Mouse (Mus musculus): ENCODE measurements around the gene Clcn1. TPM values are rescaled to one million over a fixed set of nuclear protein-coding genes. Genes with fewer than 3 reads are reported as not detected.

Gene Clcn1
- polyA plus RNA-seq (2012; rRNA removed) = 0.23 and 0.29 TPM in 2 replicates

DNA sequence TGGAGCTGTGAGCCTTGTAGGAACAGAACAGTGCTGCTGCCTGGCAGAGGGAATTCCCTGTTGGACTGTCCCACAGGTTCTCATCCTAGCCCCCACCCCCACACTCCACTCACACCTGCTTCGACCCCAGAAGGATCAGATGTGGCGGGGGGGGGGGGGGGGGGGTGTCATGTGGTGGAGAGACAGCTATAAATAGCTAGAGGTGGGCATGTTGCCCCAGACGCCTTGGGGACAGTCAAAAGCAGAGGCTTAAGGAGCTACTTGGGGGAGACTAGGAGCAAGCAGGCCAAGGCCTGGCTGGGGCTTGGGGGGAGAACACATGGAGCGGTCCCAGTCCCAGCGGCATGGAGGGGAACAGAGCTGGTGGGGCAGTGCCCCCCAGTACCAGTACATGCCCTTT, at the start of gene Clcn1:
Gene Clcn1, plus strand, starts transcription at position 238 of the 400 bp plus-strand sequence.

DNA sequence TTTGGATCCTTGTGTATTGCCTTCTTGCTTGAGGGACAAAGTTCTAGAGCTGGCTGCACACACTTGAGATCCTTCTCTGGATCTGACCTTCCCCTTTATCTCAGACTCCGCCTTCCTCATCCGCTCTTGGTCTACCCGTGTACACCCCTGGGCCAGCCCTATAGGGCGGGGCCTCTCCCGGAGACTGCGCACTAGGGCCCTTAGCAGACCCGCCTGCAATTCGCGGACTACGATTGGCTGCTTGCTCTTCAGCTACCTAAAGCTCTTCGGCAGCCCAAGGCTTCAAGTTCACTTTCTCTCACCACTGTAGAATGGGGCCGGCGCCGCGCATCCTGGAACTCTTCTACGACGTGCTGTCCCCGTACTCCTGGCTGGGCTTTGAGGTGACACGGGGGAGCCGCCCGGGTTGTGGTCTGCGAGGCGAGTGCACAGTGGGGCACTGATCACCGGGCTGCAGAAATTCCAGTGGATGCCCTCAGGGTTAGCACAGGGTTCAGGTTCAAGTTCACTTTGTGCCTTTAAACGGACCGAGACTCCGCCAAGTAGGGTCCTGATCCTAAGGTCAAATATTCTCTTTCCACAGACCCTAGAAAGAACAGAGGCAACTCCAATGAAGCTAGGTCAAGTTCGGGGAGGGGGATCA, 40.7 kb upstream of the Clcn1 start, which contains the start of gene Gstk1:
Gene Gstk1, plus strand, starts transcription at position 225 of the 643 bp plus-strand sequence.

DNA sequence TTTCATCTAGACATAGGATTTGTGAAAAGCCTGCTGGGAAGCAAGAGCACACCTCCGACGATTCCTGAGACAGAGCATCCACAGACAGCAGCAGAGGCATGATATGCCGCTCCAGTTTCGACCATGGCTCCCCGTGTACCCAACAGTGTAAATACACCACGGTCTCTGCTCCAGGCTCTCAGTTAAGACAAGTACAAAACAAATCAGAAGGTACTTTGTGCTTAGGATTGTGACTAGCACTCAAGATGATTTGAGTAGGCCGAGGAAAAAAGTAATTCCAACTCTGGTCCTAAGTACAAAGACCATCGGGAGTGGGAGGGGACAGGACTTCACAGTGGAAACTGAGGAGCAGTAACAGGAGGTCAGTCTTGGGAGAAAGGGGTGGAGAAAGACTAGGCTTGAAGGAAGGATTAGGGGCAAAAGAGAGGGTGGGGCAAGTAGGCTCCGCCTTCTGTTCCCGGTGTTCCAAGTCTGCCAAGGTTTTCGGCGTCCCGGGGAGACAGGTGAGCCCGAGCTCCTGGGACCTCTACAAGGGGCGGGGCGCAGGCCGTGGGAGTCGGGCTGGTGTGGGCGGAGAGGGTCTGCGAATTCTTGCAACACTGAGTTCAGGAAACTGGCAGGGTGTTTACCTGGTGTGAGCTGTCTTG, 24.8 kb upstream of the Clcn1 start, which contains the start of gene Tmem139:
Gene Tmem139, plus strand, starts transcription at position 447 of the 647 bp plus-strand sequence.

GRCm38 (mm10) chr6:42264626-42265312, 21.7 kb upstream of the Clcn1 start, which contains the start of gene Casp2:
TSS of gene Casp2 (plus strand) at chr6:42264985.

GRCm38 (mm10) chr6:42324482-42325267, 38.2 kb downstream of the Clcn1 start, which contains the start of gene Fam131b:
TSS of gene Fam131b (minus strand) at chr6:42324643.

DNA sequence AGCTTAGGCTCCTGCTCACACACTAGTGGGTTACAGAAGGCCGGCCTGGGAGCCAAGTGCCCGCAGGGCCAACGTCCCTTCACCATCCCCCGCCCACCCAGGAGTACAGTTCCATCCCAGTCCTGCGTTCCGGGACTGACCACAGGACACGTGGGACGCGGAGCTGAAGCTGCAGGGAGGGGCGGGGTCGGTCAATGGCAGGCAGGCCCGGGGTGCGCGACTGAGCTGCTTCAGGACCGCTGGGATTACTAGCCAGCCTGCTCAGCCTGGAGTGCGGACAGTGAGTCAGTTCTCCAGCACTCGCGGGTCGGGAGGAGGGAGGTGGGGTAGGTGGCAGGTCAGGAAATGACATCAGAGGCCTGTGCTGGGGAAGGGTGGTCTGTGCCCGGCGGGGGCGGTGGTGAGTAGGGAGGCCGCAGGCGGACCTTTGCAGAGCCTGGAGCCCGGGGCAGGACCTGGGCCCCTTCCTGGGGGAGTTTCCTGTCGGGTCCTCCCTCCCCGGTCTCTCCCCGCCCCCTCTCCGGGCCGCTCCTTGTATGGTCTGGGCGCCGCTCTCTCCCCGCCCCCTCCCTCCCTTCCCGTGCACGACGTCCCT, 63.0 kb downstream of the Clcn1 start, which contains the start of gene Zyx:
Gene Zyx, plus strand, starts transcription at position 205 of the 595 bp plus-strand sequence.

Other genes with a start within 250 kb of the Clcn1 start
- gene Sva, start 248.3 kb upstream of the Clcn1 start, polyA plus RNA-seq (2012; rRNA removed) = not detected in 2 replicates
- gene Tas2r139, start 145.7 kb upstream of the Clcn1 start, polyA plus RNA-seq (2012; rRNA removed) = not detected in 2 replicates
- not detected in 2 replicates for gene Tas2r144, start 71.4 kb upstream of the Clcn1 start, polyA plus RNA-seq (2012; rRNA removed)
- 11.7 and 18.3 TPM in 2 replicates for gene Gstk1, start 40.8 kb upstream of the Clcn1 start, polyA plus RNA-seq (2012; rRNA removed)
- gene Tmem139, start 24.7 kb upstream of the Clcn1 start, polyA plus RNA-seq (2012; rRNA removed) = 1.6 and 1.7 TPM in 2 replicates
- 36.2 and 40.9 TPM in 2 replicates for gene Casp2, start 21.7 kb upstream of the Clcn1 start, polyA plus RNA-seq (2012; rRNA removed)
- gene Fam131b, start 38.0 kb downstream of the Clcn1 start, polyA plus RNA-seq (2012; rRNA removed) = 0.63 and 0.67 TPM in 2 replicates
- gene Zyx, start 62.9 kb downstream of the Clcn1 start, polyA plus RNA-seq (2012; rRNA removed) = 300 and 324 TPM in 2 replicates
- 5.2 and 5.5 TPM in 2 replicates for gene Epha1, start 86.6 kb downstream of the Clcn1 start, polyA plus RNA-seq (2012; rRNA removed)
- 0.33 TPM in 1 of 2 replicates, not detected in the other for gene Tas2r143, start 113.6 kb downstream of the Clcn1 start, polyA plus RNA-seq (2012; rRNA removed)
- not detected in 2 replicates for gene Tas2r135, start 118.7 kb downstream of the Clcn1 start, polyA plus RNA-seq (2012; rRNA removed)
- gene Tas2r126, start 147.8 kb downstream of the Clcn1 start, polyA plus RNA-seq (2012; rRNA removed) = not detected in 2 replicates
- not detected in 2 replicates for gene Olfr458, start 178.5 kb downstream of the Clcn1 start, polyA plus RNA-seq (2012; rRNA removed)
- not detected in 2 replicates for gene Olfr457, start 189.7 kb downstream of the Clcn1 start, polyA plus RNA-seq (2012; rRNA removed)
- not detected in 2 replicates for gene Olfr456, start 200.5 kb downstream of the Clcn1 start, polyA plus RNA-seq (2012; rRNA removed)

All from ovary, adult 2 months (tissue).